Mouse (Mus musculus) embryonic fibroblast, embryonic 13.5 days (primary cell): ENCODE data around the gene Gemin7. TPM values are rescaled to one million over a fixed set of nuclear protein-coding genes. Genes with fewer than 3 reads are reported as not detected.

ENCODE experiments used
- H3K27ac ChIP-seq: 2 replicates; pipeline ENCODE4 v1.5.1; 2012; ENCODE audit warnings: low read length, control low read depth, inconsistent platforms; ENCODE audit not compliant: insufficient read depth
- H3K4me1 ChIP-seq: 2 replicates; pipeline ENCODE4 v1.6.1; 2011; ENCODE audit warnings: low read length; ENCODE audit not compliant: control insufficient read depth, insufficient read depth
- H3K4me3 ChIP-seq: 2 replicates; pipeline ENCODE4 v1.5.1; 2011; ENCODE audit warnings: mild to moderate bottlenecking, control low read depth, low read length; ENCODE audit not compliant: insufficient read depth
- CTCF ChIP-seq: IDR thresholded peaks from 2 replicates; pipeline ENCODE4 v1.5.1; 2011; ENCODE audit warnings: mild to moderate bottlenecking, control low read depth, low read length, moderate library complexity, borderline replicate concordance; ENCODE audit not compliant: insufficient read depth
- POLR2A ChIP-seq: IDR thresholded peaks from 2 replicates; pipeline ENCODE4 v1.6.1; 2011; ENCODE audit warnings: low read depth, mild to moderate bottlenecking, control low read depth, low read length, moderate library complexity
- polyA plus RNA-seq: library from polyadenylated mRNA; stranded (reverse); fragments of >200 nt; gene quantifications from 2 replicates; pipeline ENCODE4 v1.2.4, GENCODE M21; 2011; ENCODE audit warnings: low read depth; ENCODE audit not compliant: missing spikeins, insufficient read length

The Gemin7 gene
- polyA plus RNA-seq, 1 experiment, result 52.6 TPM

DNA sequence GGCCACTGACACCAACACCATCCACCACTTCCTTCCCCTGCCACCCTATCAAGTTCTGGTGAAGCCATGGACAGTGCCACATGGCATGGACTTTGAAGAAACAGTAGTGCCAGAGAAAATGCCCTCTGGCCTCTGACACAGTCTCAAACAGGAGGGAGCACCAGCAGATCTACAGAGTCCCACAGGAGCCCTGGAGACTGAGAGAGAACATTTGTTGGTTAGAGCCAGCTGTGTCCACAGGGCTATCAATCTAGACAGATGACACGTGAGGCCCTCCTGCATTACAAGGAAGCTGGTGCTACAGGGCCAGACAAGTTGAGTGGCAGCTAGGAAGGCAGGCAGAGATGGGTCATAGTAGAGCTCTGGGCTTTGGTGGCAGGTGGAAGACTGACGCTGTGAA, 25.0 kb downstream of the Gemin7 start:
- Histone ChIP-seq H3K27ac (no peak overlapping the region), H3K4me1 (no peaks in the 10 kb centered on the region), H3K4me3 (no peak overlapping the region)
- TF ChIP-seq CTCF (no peak), POLR2A (no peak)

- Histone ChIP-seq H3K4me1 (no peaks in the 10 kb centered on the region; the same call in 1 of the 2 replicates), H3K4me3 (no peak overlapping the region), H3K27ac (no peak overlapping the region)
- no peak for TF ChIP-seq CTCF
- TF ChIP-seq POLR2A, result no peak
Observed at GRCm38 (mm10) chr7:19551634-19552033, 25.8 kb downstream of the Gemin7 start.

DNA sequence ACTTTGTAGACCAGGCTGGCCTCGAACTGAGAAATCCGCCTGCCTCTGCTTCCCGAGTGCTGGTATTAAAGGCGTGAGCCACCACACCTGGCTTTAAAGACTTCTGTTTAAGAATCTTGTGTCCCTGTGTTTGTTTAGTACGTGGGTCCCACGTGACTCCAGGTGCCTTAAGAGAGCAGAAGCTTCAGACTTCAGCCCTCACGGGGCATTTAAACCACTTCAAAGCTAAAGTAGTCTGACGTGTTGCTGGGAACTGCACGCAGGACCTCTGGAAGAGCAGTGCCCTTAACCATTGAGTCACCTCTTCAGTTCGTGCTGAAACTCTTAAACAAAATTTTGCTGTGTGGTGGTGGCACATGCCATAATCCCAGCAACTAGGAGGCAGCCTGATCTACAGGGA, 28.0 kb downstream of the Gemin7 start:
- Histone ChIP-seq H3K27ac (no peak overlapping the region), H3K4me3 (no peak overlapping the region), H3K4me1 (peaks cover 6% of the 10 kb centered on the region)
- TF ChIP-seq CTCF (no peak), POLR2A (no peak)

DNA sequence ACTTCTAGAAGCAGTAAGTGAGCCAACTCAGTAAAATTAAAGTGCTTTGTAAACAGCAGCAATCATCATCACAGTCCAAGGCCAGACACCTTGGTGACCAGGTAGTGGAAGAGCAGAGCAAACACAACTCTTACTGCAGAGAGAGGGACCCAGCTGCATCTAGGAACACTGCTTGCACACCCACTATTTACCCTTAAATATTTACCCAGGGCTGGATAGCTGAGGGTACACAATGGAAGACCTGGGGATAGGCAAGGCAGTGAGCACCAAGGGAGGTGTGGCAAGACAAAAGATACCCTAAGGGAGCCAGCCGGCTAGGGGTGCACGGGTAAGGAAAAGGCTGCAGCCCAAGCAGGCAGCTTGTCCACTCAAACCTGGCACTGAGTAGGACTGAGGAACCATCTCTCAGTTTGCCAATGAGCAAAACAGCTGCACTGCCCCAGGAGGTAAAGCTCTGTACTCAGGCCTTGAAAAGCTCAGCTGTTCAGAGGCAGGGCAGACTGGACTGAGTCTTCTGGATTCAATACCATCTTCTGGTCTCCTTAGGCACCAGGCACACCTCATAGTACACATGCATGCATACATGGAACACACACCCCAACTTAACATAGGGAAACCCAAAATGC, 29.9 kb downstream of the Gemin7 start:
- peaks cover 8% of the 10 kb centered on the region for H3K4me1 ChIP-seq
- no peak for TF ChIP-seq POLR2A
- no peak for TF ChIP-seq CTCF
- H3K4me3 ChIP-seq, result no peak overlapping the region
- no peak overlapping the region for H3K27ac ChIP-seq

DNA sequence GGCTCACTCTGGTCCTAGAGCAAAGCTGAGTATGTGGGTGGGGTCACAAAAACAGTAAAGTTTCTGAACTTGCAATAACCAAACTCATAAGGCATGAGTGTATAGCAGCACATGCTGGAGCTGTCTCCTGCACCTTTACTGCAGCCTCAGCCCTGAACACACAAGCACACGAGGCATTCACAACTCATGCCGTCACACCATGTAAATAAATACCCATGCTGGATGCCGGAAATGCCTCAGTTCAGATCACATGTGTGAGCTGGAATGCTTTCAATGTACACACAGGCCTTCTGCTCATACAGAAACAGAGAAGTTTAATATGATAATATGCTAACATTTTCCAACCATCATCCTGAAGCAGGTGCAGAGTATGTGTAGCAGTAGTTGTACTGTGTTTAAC, 31.4 kb downstream of the Gemin7 start:
- no peak overlapping the region for H3K27ac ChIP-seq
- H3K4me1 ChIP-seq, result peaks cover 8% of the 10 kb centered on the region
- no peak overlapping the region for H3K4me3 ChIP-seq
- TF ChIP-seq CTCF (no peak), POLR2A (no peak)

DNA sequence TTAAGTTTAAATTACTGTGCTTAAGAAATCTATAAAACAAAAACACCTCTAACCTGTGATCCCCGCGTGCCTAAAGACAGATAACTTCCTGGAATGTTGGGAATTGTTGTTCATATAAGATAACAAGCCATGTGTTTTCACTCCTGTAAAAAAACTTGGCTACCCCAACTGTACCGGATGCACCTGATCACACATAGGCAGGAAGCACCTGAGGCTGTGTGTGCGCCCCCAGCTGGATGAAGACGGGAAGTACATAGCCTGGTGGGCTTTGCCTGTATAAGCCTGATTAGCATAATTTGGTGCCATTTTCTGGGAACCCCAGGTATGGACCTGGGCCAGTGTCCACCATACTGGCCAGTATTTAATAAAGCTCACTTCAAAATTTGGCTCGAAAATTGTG, 33.8 kb downstream of the Gemin7 start:
- Histone ChIP-seq H3K27ac (no peak overlapping the region), H3K4me3 (no peak overlapping the region), H3K4me1 (peaks cover 8% of the 10 kb centered on the region)
- TF ChIP-seq POLR2A, result no peak
- 0 out of 2 replicates have a peak, but pooled peaks have one; percentile 16 for TF ChIP-seq CTCF

DNA sequence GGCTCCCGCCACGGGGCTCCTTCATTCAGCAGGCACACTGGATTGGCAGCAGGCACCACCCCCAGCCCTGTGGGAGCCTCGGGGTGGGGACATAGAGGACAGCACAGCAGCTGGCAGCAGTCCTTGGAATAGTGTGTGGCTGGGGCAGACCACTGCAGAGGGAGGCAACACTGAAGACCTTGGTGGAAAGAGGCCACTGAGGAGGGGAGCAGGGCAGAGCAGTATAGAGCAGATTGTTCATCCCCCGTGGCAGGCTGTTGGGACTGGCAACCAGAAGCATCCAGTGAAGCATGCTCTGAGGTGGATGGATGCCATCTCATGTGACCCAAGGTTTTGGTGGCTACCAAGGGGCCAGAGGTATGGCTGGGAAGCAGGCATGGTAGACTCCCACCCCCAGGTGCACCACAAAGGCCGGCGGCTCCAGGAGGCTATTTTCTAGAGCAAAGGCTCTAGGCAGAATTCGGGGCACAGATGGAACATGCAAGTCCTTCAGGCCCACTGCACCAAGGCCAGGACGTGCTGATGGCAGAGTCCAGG, 35.2 kb downstream of the Gemin7 start:
- no peak overlapping the region for H3K27ac ChIP-seq
- H3K4me3 ChIP-seq, result no peak overlapping the region
- H3K4me1 ChIP-seq, result peaks cover 8% of the 10 kb centered on the region
- TF ChIP-seq POLR2A (no peak), CTCF (no peak)

GRCm38 (mm10) chr7:19541681-19542154, 35.7 kb downstream of the Gemin7 start:
- TF ChIP-seq POLR2A, result no peak
- Histone ChIP-seq H3K27ac (no peak overlapping the region), H3K4me3 (no peak overlapping the region), H3K4me1 (peaks cover 8% of the 10 kb centered on the region)

GRCm38 (mm10) chr7:19540771-19541566, 36.4 kb downstream of the Gemin7 start:
- no peak overlapping the region for H3K4me3 ChIP-seq
- no peak overlapping the region for H3K27ac ChIP-seq
- H3K4me1 ChIP-seq, result peaks cover 6% of the 10 kb centered on the region
- TF ChIP-seq POLR2A, result no peak

GRCm38 (mm10) chr7:19534676-19535075, 42.7 kb downstream of the Gemin7 start:
- no peak overlapping the region for H3K4me3 ChIP-seq
- H3K4me1 ChIP-seq, result no peaks in the 10 kb centered on the region
- no peak overlapping the region for H3K27ac ChIP-seq
- TF ChIP-seq POLR2A (no peak), CTCF (no peak)
